In genomic region chr11:98776052-98776764, GRCm38 (mm10) we compare ENCODE assay signal across 9 mouse cellular contexts. TPM values are rescaled to one million over a fixed set of nuclear protein-coding genes. Genes with fewer than 3 reads are reported as not detected.
DNase-seq lines count a peak whose midpoint lies in the region; ATAC-seq and TF ChIP-seq lines count a peak whose summit lies in the region.
"Had no signal": no experiment of that assay in that cellular context is flagged by ENCODE, and none has a peak within 500 bp of the region (broad histone marks: within the 10 kb centered on the region; RNA-seq: fewer than 3 reads in every experiment).

No protein-coding gene starts in this region.

- H3K4me3 ChIP-seq in heart, adult 2 months: peak overlapping the region; percentile 40
- no peak overlapping the region for H3K4me3 ChIP-seq in thymus, adult 2 months (ENCODE audit: control insufficient read depth, insufficient read depth, low read length)
- no peak overlapping the region; a peak in 1 of 4 replicates for H3K4me3 ChIP-seq in liver, embryonic 14.5 days (ENCODE audit: insufficient read depth in 1 of 2, low read depth in 2 of 2, low read length in 2 of 2)

- H3K9ac ChIP-seq in heart, adult 2 months (ENCODE audit: low read depth, low read length): peak overlapping the region; percentile 81
- no peak overlapping the region for H3K9ac ChIP-seq in liver, embryonic 14.5 days (replicated peaks)

- H3K27me3 ChIP-seq in heart, adult 2 months (ENCODE audit: control insufficient read depth, insufficient read depth, low read length): no peaks in the 10 kb centered on the region
- H3K27me3 ChIP-seq in thymus, adult 2 months (ENCODE audit: control insufficient read depth, insufficient read depth, low read length): no peaks in the 10 kb centered on the region
- no peaks in the 10 kb centered on the region for H3K27me3 ChIP-seq in liver, embryonic 14.5 days (ENCODE audit: control insufficient read depth, insufficient read depth, low read length)

- peak in 1 of 2 experiments; percentile 66 for DNase-seq in heart, adult 2 months
- no peak for DNase-seq in heart, postnatal 36 days
- DNase-seq in thymus, adult 2 months: no peak
- DNase-seq in thymus, postnatal 0 days (ENCODE audit: low spot score): no peak
- DNase-seq in liver, embryonic 14.5 days (ENCODE audit: low read depth in 3 of 3, low spot score in 3 of 3): no peak
- DNase-seq in retina, embryonic 14.5 days (ENCODE audit: low spot score): no peak
- DNase-seq in thymus, postnatal 36 days: no peak
- no peak for DNase-seq in layer of hippocampus, adult 8-10 months (ENCODE audit: low spot score in 2 of 2)
- DNase-seq: thymus, adult 18-20 months had no signal

- WGBS in heart, adult 2 months: 14% methylated on average over 12 of the region's 12 CpGs
- 74% methylated on average over 12 of the region's 12 CpGs for WGBS in thymus, adult 2 months
- WGBS in liver, embryonic 14.5 days (ENCODE audit: insufficient replicate concordance): 42% methylated on average over 12 of the region's 12 CpGs

- H3K9me3 ChIP-seq in liver, embryonic 14.5 days (ENCODE audit: control insufficient read depth, low read length): no peaks in the 10 kb centered on the region

- H3K27ac ChIP-seq in heart, adult 2 months: peak overlapping the region; percentile 100
- H3K27ac ChIP-seq in thymus, adult 2 months (ENCODE audit: control insufficient read depth, insufficient read depth, low read length): peak overlapping the region; percentile 17; the same call in 1 of the 2 replicates
- H3K27ac ChIP-seq in liver, embryonic 14.5 days: no peak overlapping the region; the same call in 1 of the 2 replicates

- peak overlapping the region; percentile 62 for H3K4me2 ChIP-seq in liver, embryonic 14.5 days (ENCODE audit: low read depth)

- peaks cover 8% of the 10 kb centered on the region for H3K36me3 ChIP-seq in heart, adult 2 months (ENCODE audit: control insufficient read depth, insufficient read depth, low read length)
- H3K36me3 ChIP-seq in thymus, adult 2 months (ENCODE audit: control insufficient read depth, insufficient read depth, low read length): no peaks in the 10 kb centered on the region
- H3K36me3 ChIP-seq in liver, embryonic 14.5 days (replicated peaks; ENCODE audit: control insufficient read depth, insufficient read depth, low read depth): no peaks in the 10 kb centered on the region

- H3K79me2 ChIP-seq in heart, adult 2 months (replicated peaks; ENCODE audit: control insufficient read depth, insufficient read depth, low read length): no peaks in the 10 kb centered on the region

- intact Hi-C loops in heart, adult 2 months (cut with DNase I): no loop called here
- intact Hi-C loops in heart, postnatal 36 days (cut with DNase I): no loop called here

- ATAC-seq in liver, embryonic 14.5 days (ENCODE audit: insufficient read depth): no peak

- peak; percentile 74; the same call in 1 of the 2 replicates for TF ChIP-seq POLR2A in heart, adult 2 months (IDR thresholded peaks at IDR 0.05; ENCODE audit: insufficient read depth, low read depth, low read length)
- TF ChIP-seq POLR2A in thymus, adult 2 months (IDR thresholded peaks at IDR 0.05; ENCODE audit: control insufficient read depth, extremely low read depth, insufficient read depth, low read length, poor library complexity): no peak

- H3K4me1 ChIP-seq in heart, adult 2 months (ENCODE audit: control insufficient read depth, insufficient read depth, low read length): peaks cover 15% of the 10 kb centered on the region
- H3K4me1 ChIP-seq in thymus, adult 2 months (replicated peaks; ENCODE audit: control insufficient read depth, insufficient read depth, low read length): peaks cover 33% of the 10 kb centered on the region
- peaks cover 41 to 52% of the 10 kb centered on the region in 2 experiments for H3K4me1 ChIP-seq in liver, embryonic 14.5 days (replicated peaks; ENCODE audit: control insufficient read depth in 2 of 2, insufficient read depth in 2 of 2, low read length in 1 of 2)

- TF ChIP-seq EP300 in heart, adult 2 months (IDR thresholded peaks at IDR 0.05; ENCODE audit: insufficient read depth, low read depth, low read length): no peak
- no peak for TF ChIP-seq EP300 in liver, embryonic 14.5 days (IDR thresholded peaks at IDR 0.05; ENCODE audit: low read depth)

- TF ChIP-seq CTCF in heart, adult 2 months (IDR thresholded peaks at IDR 0.05): no peak
- no peak for TF ChIP-seq CTCF in thymus, adult 2 months (IDR thresholded peaks at IDR 0.05; ENCODE audit: borderline replicate concordance, control insufficient read depth, extremely low read depth, insufficient read depth, low read length, poor library complexity)
- TF ChIP-seq CTCF in liver, embryonic 14.5 days (IDR thresholded peaks at IDR 0.05; ENCODE audit: low read depth): no peak

RNA-seq across cellular contexts. Expression of gene Nr1d1, which starts 1.1 kb away (rescaled TPM):
- total RNA-seq in heart, adult 2 months (2021): 100 to 1,000 TPM in 1 of 2 experiments, 10 to 100 TPM in 1; 35.5 to 111 TPM
- 190 and 208 TPM in 2 replicates for polyA plus RNA-seq in heart, adult 2 months (2012; rRNA removed)
- 100 to 1,000 TPM; 104 to 107 TPM for total RNA-seq in heart, postnatal 36 days (2021)
- 34.4 and 37.7 TPM in 2 replicates for polyA plus RNA-seq in thymus, adult 2 months (2012; rRNA removed)
- 2.6 and 3.0 TPM in 2 replicates for polyA plus RNA-seq in thymus, postnatal 0 days (2015; fragmentation: Nextera tagmentation; extraction: Ambion mirVana)
- 0.54 and 0.65 TPM in 2 replicates for polyA plus RNA-seq in liver, embryonic 14.5 days (2012; rRNA removed)
- 0.56 and 0.58 TPM in 2 replicates for polyA plus RNA-seq in liver, embryonic 14.5 days (2014; fragmentation: Nextera tagmentation; extraction: Ambion mirVana)
- 10 to 100 TPM; 86.6 to 99.6 (median 92.7) TPM for total RNA-seq in layer of hippocampus, adult 8-10 months (2022)

RNA-seq across cellular contexts. Expression of gene Msl1, which starts 19.1 kb away (rescaled TPM):
- 10 to 100 TPM; 68.9 to 75.3 TPM for total RNA-seq in heart, adult 2 months (2021)
- polyA plus RNA-seq in heart, adult 2 months (2012; rRNA removed): 21.9 and 44.4 TPM in 2 replicates
- 10 to 100 TPM; 74.4 to 75.3 TPM for total RNA-seq in heart, postnatal 36 days (2021)
- polyA plus RNA-seq in thymus, adult 2 months (2012; rRNA removed): 50.3 and 66.0 TPM in 2 replicates
- 14.4 and 20.4 TPM in 2 replicates for polyA plus RNA-seq in thymus, postnatal 0 days (2015; fragmentation: Nextera tagmentation; extraction: Ambion mirVana)
- polyA plus RNA-seq in liver, embryonic 14.5 days (2012; rRNA removed): 11.5 and 15.8 TPM in 2 replicates
- polyA plus RNA-seq in liver, embryonic 14.5 days (2014; fragmentation: Nextera tagmentation; extraction: Ambion mirVana): 4.5 and 4.9 TPM in 2 replicates
- total RNA-seq in layer of hippocampus, adult 8-10 months (2022): 100 to 1,000 TPM; 140 to 201 (median 177) TPM

RNA-seq across cellular contexts. Expression of gene Casc3, which starts 28.5 kb away (rescaled TPM):
- 10 to 100 TPM; 18.7 to 20.7 TPM for total RNA-seq in heart, adult 2 months (2021)
- 17.5 and 25.2 TPM in 2 replicates for polyA plus RNA-seq in heart, adult 2 months (2012; rRNA removed)
- 10 to 100 TPM; 26.1 to 26.2 TPM for total RNA-seq in heart, postnatal 36 days (2021)
- 66.5 and 72.2 TPM in 2 replicates for polyA plus RNA-seq in thymus, adult 2 months (2012; rRNA removed)
- polyA plus RNA-seq in thymus, postnatal 0 days (2015; fragmentation: Nextera tagmentation; extraction: Ambion mirVana): 21.8 and 23.8 TPM in 2 replicates
- 12.2 and 12.7 TPM in 2 replicates for polyA plus RNA-seq in liver, embryonic 14.5 days (2012; rRNA removed)
- 11.5 and 13.0 TPM in 2 replicates for polyA plus RNA-seq in liver, embryonic 14.5 days (2014; fragmentation: Nextera tagmentation; extraction: Ambion mirVana)
- 10 to 100 TPM; 50.5 to 64.9 (median 59.4) TPM for total RNA-seq in layer of hippocampus, adult 8-10 months (2022)

RNA-seq across cellular contexts. Expression of gene Thra, which starts 35.8 kb away (rescaled TPM):
- total RNA-seq in heart, adult 2 months (2021): 100 to 1,000 TPM; 103 to 105 TPM
- 89.4 and 104 TPM in 2 replicates for polyA plus RNA-seq in heart, adult 2 months (2012; rRNA removed)
- total RNA-seq in heart, postnatal 36 days (2021): 100 to 1,000 TPM; 100 to 111 TPM
- 36.8 and 41.5 TPM in 2 replicates for polyA plus RNA-seq in thymus, adult 2 months (2012; rRNA removed)
- 7.3 and 9.1 TPM in 2 replicates for polyA plus RNA-seq in thymus, postnatal 0 days (2015; fragmentation: Nextera tagmentation; extraction: Ambion mirVana)
- polyA plus RNA-seq in liver, embryonic 14.5 days (2012; rRNA removed): 14.6 and 15.6 TPM in 2 replicates
- polyA plus RNA-seq in liver, embryonic 14.5 days (2014; fragmentation: Nextera tagmentation; extraction: Ambion mirVana): 8.3 and 10.0 TPM in 2 replicates
- 100 to 1,000 TPM; 919 to 985 (median 938) TPM for total RNA-seq in layer of hippocampus, adult 8-10 months (2022)

RNA-seq across cellular contexts. Expression of gene Med24, which starts 47.0 kb away (rescaled TPM):
- 10 to 100 TPM; 41.6 to 48.1 TPM for total RNA-seq in heart, adult 2 months (2021)
- polyA plus RNA-seq in heart, adult 2 months (2012; rRNA removed): 54.5 and 65.2 TPM in 2 replicates
- 10 to 100 TPM; 45.2 to 52.7 TPM for total RNA-seq in heart, postnatal 36 days (2021)
- polyA plus RNA-seq in thymus, adult 2 months (2012; rRNA removed): 179 and 196 TPM in 2 replicates
- polyA plus RNA-seq in thymus, postnatal 0 days (2015; fragmentation: Nextera tagmentation; extraction: Ambion mirVana): 48.3 and 48.5 TPM in 2 replicates
- 25.0 and 29.6 TPM in 2 replicates for polyA plus RNA-seq in liver, embryonic 14.5 days (2012; rRNA removed)
- 21.3 and 25.6 TPM in 2 replicates for polyA plus RNA-seq in liver, embryonic 14.5 days (2014; fragmentation: Nextera tagmentation; extraction: Ambion mirVana)
- 100 to 1,000 TPM; 118 to 162 (median 138) TPM for total RNA-seq in layer of hippocampus, adult 8-10 months (2022)
